Mouse (Mus musculus): ENCODE measurements around the gene Ksr2. TPM values are rescaled to one million over a fixed set of nuclear protein-coding genes. Genes with fewer than 3 reads are reported as not detected.

The Ksr2 gene
- total and polyA plus RNA-seq, 3 experiments, result 0.05 TPM; not detected in 2

DNA sequence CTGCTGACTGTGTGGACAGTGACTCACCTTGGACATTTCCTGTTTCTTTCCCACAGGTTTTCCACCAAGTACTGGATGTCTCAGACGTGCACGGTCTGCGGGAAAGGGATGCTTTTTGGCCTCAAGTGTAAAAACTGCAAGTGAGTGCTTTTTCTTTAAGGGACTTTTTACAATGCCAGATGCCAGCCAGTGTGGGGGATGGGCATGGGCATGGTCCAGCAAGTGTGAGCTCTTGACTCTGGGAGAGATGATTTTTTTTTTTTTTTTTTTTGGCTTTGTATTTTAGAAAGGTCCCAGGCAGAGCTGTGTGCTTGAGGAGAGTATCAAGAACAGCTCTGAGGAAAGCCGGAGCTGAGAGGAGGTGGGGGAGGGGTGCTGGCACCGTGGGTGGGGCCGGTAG lies 257.6 kb downstream of the Ksr2 start:
- no peak overlapping the region for H3K4me3 ChIP-seq (ENCODE audit: low read depth, low read length)

DNA sequence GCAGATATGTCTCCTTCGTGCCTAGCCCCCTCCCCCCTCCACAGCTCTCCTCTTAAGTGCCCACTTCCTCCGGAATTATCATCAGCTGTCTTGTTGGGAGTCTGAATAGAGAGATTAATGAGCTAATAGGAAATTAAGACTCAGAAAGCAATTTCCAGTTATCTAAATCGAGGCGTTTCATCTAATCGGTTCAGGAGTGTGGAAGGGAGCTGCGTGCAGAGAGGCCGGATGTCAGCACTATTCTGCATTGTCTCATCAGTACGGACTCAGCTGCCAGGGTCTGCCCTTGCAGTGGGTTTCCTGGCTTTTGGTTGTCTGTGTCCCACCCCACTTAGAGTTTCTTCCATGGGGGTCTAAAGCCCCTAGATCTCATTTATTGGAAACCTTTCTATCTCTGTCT lies 262.0 kb downstream of the Ksr2 start:
- no peaks in the 10 kb centered on the region for H3K4me1 ChIP-seq (ENCODE audit: insufficient read depth, low read depth, low read length)
- H3K4me3 ChIP-seq (ENCODE audit: low read depth, low read length), result no peak overlapping the region
- TF ChIP-seq GATA2 (IDR thresholded peaks at IDR 0.05; ENCODE audit: borderline replicate concordance, low read depth, low read length) (no peak), GATA1 (IDR thresholded peaks at IDR 0.05; ENCODE audit: borderline replicate concordance, low read length) (no peak), CTCF (IDR thresholded peaks at IDR 0.05; ENCODE audit: low read depth, low read length) (no peak), POLR2AphosphoS5 (IDR thresholded peaks at IDR 0.05; ENCODE audit: insufficient replicate concordance, low read depth, low read length) (no peak), TAL1 (conservative IDR thresholded peaks at IDR 0.05; ENCODE audit: low read depth, low read length) (no peak)
- DNase-seq (ENCODE audit: low spot score) (no peak), ATAC-seq (ENCODE audit: extremely low read depth, insufficient number of reproducible peaks, low FRiP score, poor library complexity, severe bottlenecking) (no peak)
- H3K36me3 ChIP-seq (replicated peaks), result no peaks in the 10 kb centered on the region
- H3K9me3 ChIP-seq (replicated peaks), result peaks cover 88% of the 10 kb centered on the region
- H3K27me3 ChIP-seq (ENCODE audit: insufficient read depth, low read length), result no peaks in the 10 kb centered on the region

More for the DNA sequence above, 257.6 kb downstream of the Ksr2 start:
- ATAC-seq (ENCODE audit: extremely low read depth, insufficient number of reproducible peaks, low FRiP score, poor library complexity, severe bottlenecking) (no peak), DNase-seq (ENCODE audit: low spot score) (no peak)
- Histone ChIP-seq H3K4me1 (ENCODE audit: insufficient read depth, low read depth, low read length) (no peaks in the 10 kb centered on the region), H3K9me3 (replicated peaks) (peaks cover 82% of the 10 kb centered on the region), H3K27me3 (ENCODE audit: insufficient read depth, low read length) (no peaks in the 10 kb centered on the region), H3K36me3 (replicated peaks) (no peaks in the 10 kb centered on the region)
- TF ChIP-seq GATA1 (IDR thresholded peaks at IDR 0.05; ENCODE audit: borderline replicate concordance, low read length) (no peak), POLR2AphosphoS5 (IDR thresholded peaks at IDR 0.05; ENCODE audit: insufficient replicate concordance, low read depth, low read length) (no peak), CTCF (IDR thresholded peaks at IDR 0.05; ENCODE audit: low read depth, low read length) (no peak), GATA2 (IDR thresholded peaks at IDR 0.05; ENCODE audit: borderline replicate concordance, low read depth, low read length) (no peak), TAL1 (conservative IDR thresholded peaks at IDR 0.05; ENCODE audit: low read depth, low read length) (no peak)

DNA sequence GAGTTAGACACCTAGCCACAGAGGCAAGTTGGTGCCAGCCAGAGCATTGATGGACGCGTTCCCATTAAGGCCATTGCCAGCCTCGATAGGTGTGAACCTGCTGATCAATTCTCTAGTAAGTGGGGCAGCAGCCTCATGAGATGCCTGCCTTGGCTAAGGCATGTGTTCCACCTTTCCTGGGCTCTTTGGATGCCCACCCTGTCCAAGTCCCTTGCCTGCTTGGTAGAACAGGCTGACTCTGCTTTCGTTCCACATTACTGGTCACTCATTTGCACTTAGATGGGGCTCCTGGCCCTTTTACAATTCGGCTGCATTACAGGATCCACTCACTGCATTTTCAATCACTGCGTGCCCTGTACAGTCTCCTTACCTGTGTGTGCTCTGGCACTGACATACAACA lies 263.4 kb downstream of the Ksr2 start:
- Histone ChIP-seq H3K9me3 (replicated peaks) (peaks cover 89% of the 10 kb centered on the region), H3K4me1 (ENCODE audit: insufficient read depth, low read depth, low read length) (no peaks in the 10 kb centered on the region), H3K27me3 (ENCODE audit: insufficient read depth, low read length) (no peaks in the 10 kb centered on the region), H3K4me3 (ENCODE audit: low read depth, low read length) (no peak overlapping the region), H3K36me3 (replicated peaks) (no peaks in the 10 kb centered on the region)
- DNase-seq (ENCODE audit: low spot score) (no peak), ATAC-seq (ENCODE audit: extremely low read depth, insufficient number of reproducible peaks, low FRiP score, poor library complexity, severe bottlenecking) (no peak)
- TF ChIP-seq POLR2AphosphoS5 (IDR thresholded peaks at IDR 0.05; ENCODE audit: insufficient replicate concordance, low read depth, low read length) (no peak), GATA1 (IDR thresholded peaks at IDR 0.05; ENCODE audit: borderline replicate concordance, low read length) (no peak), GATA2 (IDR thresholded peaks at IDR 0.05; ENCODE audit: borderline replicate concordance, low read depth, low read length) (no peak), TAL1 (conservative IDR thresholded peaks at IDR 0.05; ENCODE audit: low read depth, low read length) (no peak), CTCF (IDR thresholded peaks at IDR 0.05; ENCODE audit: low read depth, low read length) (no peak)

DNA sequence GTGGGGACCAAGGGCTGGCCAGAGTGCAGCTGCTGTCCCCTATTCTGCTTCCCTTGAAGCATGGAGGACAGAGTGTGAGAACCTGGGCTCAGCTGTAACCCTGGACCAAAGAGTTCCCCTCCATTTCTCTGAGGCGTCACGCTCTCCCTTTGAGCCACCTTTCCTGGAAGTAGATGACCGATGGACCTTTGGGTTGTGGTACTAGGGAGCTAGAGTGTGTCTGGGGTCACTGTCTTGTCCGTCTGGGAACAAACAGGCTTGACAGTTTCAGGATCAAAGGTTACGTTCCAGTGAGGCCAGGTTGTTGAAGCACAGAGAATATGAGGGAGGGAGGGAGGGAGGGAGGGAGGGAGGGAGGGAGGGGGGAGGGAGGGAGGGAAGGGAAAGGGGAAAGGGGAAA lies 264.6 kb downstream of the Ksr2 start:
- Histone ChIP-seq H3K4me3 (ENCODE audit: low read depth, low read length) (no peak overlapping the region), H3K27me3 (ENCODE audit: insufficient read depth, low read length) (no peaks in the 10 kb centered on the region), H3K36me3 (replicated peaks) (no peaks in the 10 kb centered on the region), H3K4me1 (ENCODE audit: insufficient read depth, low read depth, low read length) (no peaks in the 10 kb centered on the region), H3K9me3 (replicated peaks) (peaks cover 90% of the 10 kb centered on the region)
- ATAC-seq (ENCODE audit: extremely low read depth, insufficient number of reproducible peaks, low FRiP score, poor library complexity, severe bottlenecking) (no peak), DNase-seq (ENCODE audit: low spot score) (no peak)
- TF ChIP-seq GATA2 (IDR thresholded peaks at IDR 0.05; ENCODE audit: borderline replicate concordance, low read depth, low read length), result no peak
- no peak for TF ChIP-seq TAL1 (conservative IDR thresholded peaks at IDR 0.05; ENCODE audit: low read depth, low read length)
- no peak for TF ChIP-seq GATA1 (IDR thresholded peaks at IDR 0.05; ENCODE audit: borderline replicate concordance, low read length)
- no peak for TF ChIP-seq POLR2AphosphoS5 (IDR thresholded peaks at IDR 0.05; ENCODE audit: insufficient replicate concordance, low read depth, low read length)
- no peak for TF ChIP-seq CTCF (IDR thresholded peaks at IDR 0.05; ENCODE audit: low read depth, low read length)

DNA sequence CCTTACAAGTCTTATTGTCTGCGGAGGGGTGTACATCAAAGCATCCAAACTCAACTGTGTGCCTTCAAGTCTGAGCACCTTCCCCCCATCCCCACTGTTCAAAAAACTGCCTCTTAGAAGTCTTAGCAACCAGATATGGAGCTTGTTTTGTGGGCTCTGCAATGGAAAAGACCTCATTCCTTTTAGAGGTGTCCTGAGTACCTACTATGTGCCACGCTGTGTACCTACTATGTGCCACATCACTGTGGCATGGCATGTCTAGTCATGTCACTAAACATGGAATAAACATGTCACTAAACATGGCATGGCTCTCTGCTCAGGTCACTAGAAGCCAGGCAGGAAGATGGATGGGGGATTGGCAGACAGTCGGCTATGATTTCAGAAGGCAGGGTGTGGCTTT lies 268.4 kb downstream of the Ksr2 start:
- DNase-seq (ENCODE audit: low spot score), result no peak
- no peaks in the 10 kb centered on the region for H3K27me3 ChIP-seq (ENCODE audit: insufficient read depth, low read length)
- H3K36me3 ChIP-seq (replicated peaks), result no peaks in the 10 kb centered on the region
- peaks cover 94% of the 10 kb centered on the region for H3K9me3 ChIP-seq (replicated peaks)
- no peak for TF ChIP-seq GATA2 (IDR thresholded peaks at IDR 0.05; ENCODE audit: borderline replicate concordance, low read depth, low read length)
- no peak for TF ChIP-seq POLR2AphosphoS5 (IDR thresholded peaks at IDR 0.05; ENCODE audit: insufficient replicate concordance, low read depth, low read length)
- TF ChIP-seq TAL1 (conservative IDR thresholded peaks at IDR 0.05; ENCODE audit: low read depth, low read length), result no peak
- TF ChIP-seq CTCF (IDR thresholded peaks at IDR 0.05; ENCODE audit: low read depth, low read length), result no peak
- TF ChIP-seq GATA1 (IDR thresholded peaks at IDR 0.05; ENCODE audit: borderline replicate concordance, low read length), result no peak
- ATAC-seq (ENCODE audit: extremely low read depth, insufficient number of reproducible peaks, low FRiP score, poor library complexity, severe bottlenecking), result no peak
- no peaks in the 10 kb centered on the region for H3K4me1 ChIP-seq (ENCODE audit: insufficient read depth, low read depth, low read length)
- no peak overlapping the region for H3K4me3 ChIP-seq (ENCODE audit: low read depth, low read length)

DNA sequence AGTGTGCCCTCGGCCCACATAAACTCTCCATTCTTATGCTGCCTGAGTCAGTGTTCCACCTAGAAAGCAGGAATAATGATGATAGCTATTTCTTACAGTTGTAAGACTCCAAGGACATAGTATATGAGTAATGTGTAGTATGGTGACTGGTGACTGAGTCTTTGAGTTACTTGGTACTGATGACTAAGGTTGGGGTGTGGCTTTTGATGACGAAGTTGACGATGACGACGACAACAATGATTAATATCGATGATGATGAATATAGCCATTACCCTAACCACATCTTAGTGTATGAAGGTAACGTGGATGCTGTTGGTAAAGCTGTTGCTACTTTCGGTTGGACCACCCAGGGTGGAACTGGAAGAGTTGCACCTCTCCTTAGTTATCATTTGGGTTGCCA lies 270.7 kb downstream of the Ksr2 start:
- no peaks in the 10 kb centered on the region for H3K36me3 ChIP-seq (replicated peaks)
- ATAC-seq (ENCODE audit: extremely low read depth, insufficient number of reproducible peaks, low FRiP score, poor library complexity, severe bottlenecking), result no peak
- H3K4me3 ChIP-seq (ENCODE audit: low read depth, low read length), result no peak overlapping the region
- H3K4me1 ChIP-seq (ENCODE audit: insufficient read depth, low read depth, low read length), result no peaks in the 10 kb centered on the region
- H3K9me3 ChIP-seq (replicated peaks), result peaks cover 93% of the 10 kb centered on the region
- no peaks in the 10 kb centered on the region for H3K27me3 ChIP-seq (ENCODE audit: insufficient read depth, low read length)
- DNase-seq (ENCODE audit: low spot score), result no peak
- TF ChIP-seq CTCF (IDR thresholded peaks at IDR 0.05; ENCODE audit: low read depth, low read length), result no peak
- no peak for TF ChIP-seq POLR2AphosphoS5 (IDR thresholded peaks at IDR 0.05; ENCODE audit: insufficient replicate concordance, low read depth, low read length)
- no peak for TF ChIP-seq TAL1 (conservative IDR thresholded peaks at IDR 0.05; ENCODE audit: low read depth, low read length)
- TF ChIP-seq GATA2 (IDR thresholded peaks at IDR 0.05; ENCODE audit: borderline replicate concordance, low read depth, low read length), result no peak
- TF ChIP-seq GATA1 (IDR thresholded peaks at IDR 0.05; ENCODE audit: borderline replicate concordance, low read length), result no peak

Measured in G1E (cell line).